Mouse (Mus musculus): ENCODE measurements around the gene Cstf3. TPM values are rescaled to one million over a fixed set of nuclear protein-coding genes. Genes with fewer than 3 reads are reported as not detected.

The Cstf3 gene
- total RNA-seq, 2 experiments from 2014 or later, result 7.7 to 9.4 TPM

DNA sequence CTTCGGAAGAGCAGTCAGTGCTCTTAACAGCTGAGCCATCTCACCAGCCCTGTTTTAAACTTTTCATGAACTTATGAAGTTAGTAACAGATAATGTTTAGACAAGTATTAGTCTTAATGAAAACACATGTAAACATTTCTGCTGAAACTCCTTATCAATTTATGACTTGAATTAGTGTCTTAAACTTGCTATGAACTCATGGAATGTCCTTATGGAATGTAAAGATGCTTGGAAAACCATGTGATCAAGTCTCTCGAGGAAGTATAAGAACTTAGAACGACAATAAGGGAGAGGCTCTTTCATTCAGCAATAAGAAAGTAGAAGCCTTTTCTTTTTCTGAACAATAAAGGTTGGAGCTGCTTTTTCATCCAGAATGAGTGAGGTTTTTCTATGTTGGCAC lies 114.0 kb downstream of the Cstf3 start:
- intact Hi-C loops (cut with DNase I), result no loop called here
- no peak for DNase-seq

DNA sequence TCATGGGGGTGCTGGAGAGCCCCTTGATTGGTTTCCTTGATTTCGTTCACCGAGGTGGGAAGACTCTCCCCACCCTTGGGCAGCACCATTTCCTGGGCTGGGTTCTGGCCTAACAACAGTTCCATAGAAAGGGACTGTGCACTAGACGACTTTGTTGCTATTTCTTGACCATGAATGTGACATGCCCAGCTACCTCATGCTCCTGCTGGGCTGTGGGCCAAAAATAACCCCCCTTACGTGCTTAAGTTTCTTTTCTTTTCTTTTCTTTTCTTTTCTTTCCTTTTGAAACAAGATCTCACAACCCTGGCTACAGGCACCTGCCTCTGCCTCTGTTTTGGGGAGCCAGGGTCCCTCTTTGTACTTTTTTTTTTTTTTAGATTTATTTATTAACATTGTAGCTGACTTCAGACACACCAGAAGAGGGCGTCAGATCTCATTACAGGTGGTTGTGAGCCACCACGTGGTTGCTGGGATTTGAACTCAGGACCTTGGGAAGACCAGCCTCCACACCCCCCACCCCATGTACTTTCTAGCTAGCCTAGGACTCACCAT lies 119.5 kb downstream of the Cstf3 start:
- DNase-seq, result no peak
- intact Hi-C loops (cut with DNase I), result no loop called here

DNA sequence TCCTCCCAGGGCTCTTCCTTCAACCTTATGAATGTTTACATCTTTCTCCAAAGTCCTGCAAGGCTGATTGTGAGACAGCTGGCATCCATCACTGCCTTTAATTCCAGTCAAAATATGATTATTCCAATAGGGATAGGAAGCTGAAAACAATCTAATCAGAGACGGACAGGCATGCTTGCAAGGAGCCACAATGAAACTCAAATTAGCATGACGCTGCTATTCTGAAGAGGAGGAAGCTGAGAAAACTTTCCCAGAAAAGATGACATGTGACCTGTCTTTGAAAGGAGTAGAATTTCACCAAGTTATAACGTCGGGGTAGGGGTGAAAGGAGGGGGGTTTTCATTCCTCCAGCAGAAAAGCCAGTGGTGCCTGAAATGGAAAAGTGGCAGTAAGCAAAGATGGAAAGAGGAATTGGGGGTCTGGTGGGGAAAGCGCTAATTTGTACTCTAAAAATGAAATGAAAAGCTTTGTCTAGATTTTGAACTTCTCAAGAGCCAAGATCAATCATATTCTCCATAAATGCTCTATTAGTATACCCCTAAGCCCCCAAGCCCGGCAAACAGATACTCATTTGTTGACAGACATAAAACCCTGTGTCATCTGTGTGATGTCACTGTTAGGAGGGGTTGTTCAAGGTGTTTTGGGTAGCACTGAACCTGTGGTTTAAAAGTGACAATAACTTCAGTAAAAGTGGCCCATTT lies 120.5 kb downstream of the Cstf3 start:
- intact Hi-C loops (cut with DNase I), result no loop called here
- no peak for DNase-seq

DNA sequence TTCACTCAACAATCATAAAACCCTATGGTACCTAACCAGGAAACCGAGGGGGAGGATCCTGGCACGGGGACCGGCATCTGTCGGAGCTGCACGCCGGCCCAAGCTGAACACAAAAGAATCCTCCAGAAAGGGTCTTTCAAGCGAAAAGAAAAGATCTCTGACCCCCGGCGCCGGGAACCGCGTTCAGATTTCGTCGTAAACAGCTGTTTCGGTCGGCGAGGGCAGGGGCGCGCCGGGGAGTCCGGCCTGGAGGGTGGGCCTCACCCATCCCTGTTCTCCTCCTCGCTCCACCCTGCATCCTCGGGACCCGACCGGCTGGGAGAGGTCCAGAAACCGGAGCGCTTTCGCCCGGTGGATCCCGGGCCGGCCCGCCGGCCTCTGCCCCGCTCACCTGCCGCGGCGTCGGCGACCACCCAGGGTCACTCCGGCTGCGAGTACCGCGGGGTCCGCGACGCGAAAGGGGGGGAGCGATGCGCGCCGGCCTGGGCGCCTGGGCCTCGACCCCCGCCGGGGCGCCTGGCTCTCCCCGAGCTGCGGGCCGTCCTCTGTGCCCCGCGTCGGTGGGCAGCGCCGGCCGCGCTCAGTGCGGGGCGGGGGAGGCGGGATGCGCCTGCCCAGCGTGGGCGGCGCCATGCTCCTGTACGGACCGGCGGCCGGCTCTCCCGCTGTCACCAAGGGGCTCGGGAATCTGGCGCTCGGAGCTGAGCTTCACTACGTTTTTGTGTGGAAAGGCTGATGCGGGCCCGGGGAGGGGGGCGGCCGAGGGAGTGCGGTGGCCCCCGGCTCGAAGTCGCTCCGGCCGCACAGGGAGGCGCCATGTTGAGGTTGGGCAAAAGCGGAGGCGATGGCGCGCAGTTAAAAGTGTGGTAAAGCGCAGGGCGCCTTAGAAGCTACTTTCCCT lies 121.5 kb downstream of the Cstf3 start, which contains the start of gene Tcp11l1:
Gene Tcp11l1, minus strand, starts transcription at position 585 of the 901 bp plus-strand sequence.
- intact Hi-C loops (cut with DNase I), result no loop called here
- DNase-seq, result peak; percentile 26 to 69

DNA sequence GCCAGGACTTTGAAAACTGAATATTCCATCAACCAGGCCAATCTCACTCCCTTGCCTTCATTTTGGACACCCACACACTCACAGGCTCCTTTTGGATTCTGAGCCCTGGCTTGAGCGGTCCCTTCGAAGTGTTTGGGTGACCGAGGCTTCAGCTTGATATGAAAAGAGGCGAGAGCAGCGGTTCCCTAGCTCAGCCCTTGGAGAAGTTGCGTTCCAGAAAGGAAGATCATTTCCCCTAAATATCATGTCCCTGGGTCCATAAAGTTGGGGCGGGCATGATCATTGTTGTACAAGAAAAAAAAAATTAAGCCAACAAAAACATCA lies 122.1 kb downstream of the Cstf3 start:
- DNase-seq, result no peak
- intact Hi-C loops (cut with DNase I), result no loop called here

DNA sequence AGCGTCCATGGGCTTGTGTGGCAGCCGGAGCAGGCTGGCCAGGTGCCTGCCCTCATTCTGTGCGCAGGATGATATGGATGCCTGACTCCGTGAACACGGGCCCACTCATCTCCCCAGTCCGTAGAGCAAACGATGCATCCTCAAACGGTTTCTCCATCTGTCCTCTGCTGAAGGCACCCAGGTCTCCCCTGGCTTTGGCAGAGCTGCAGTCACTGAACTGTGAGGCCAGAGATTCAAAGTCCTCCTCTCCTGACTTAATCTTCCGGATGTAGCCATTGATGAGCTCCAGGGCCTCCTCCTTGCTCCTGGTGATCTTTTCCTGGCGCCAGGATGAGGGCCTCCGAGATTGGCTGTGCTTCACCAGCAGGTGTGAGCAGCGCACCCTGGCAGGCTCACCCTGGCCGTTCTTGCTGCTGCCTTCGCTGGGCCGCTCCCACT lies 124.0 kb downstream of the Cstf3 start:
- intact Hi-C loops (cut with DNase I), result no loop called here
- no peak for DNase-seq

Other genes starting within 250 kb of the Cstf3 start
- 1 to 10 TPM in 1 of 2 experiments, under 1 TPM in 1; 0.94 to 1.6 TPM for gene D430041D05Rik, start 179.5 kb upstream of the Cstf3 start, total RNA-seq (2021)
- 100 to 1,000 TPM; 200 to 217 TPM for gene Hipk3, start 96.1 kb upstream of the Cstf3 start, total RNA-seq (2021)
- 1 to 10 TPM; 7.3 to 7.4 TPM for gene Tcp11l1, start 121.6 kb downstream of the Cstf3 start, total RNA-seq (2021)
- not detected for gene Pin1rt1, start 125.9 kb downstream of the Cstf3 start, total RNA-seq (2021)
- gene Depdc7, start 152.4 kb downstream of the Cstf3 start, total RNA-seq (2021), result 1 to 10 TPM; 1.4 to 1.7 TPM
- gene Qser1, start 226.2 kb downstream of the Cstf3 start, total RNA-seq (2021), result 10 to 100 TPM; 50.3 to 58.0 TPM

All from gastrocnemius, postnatal 36 days (tissue).